Mouse (Mus musculus) erythroblast, embryonic 14.5 days (primary cell): ENCODE results near the gene Gm28374. TPM values are rescaled to one million over a fixed set of nuclear protein-coding genes. Genes with fewer than 3 reads are reported as not detected.

Source experiments
- H3K27me3 ChIP-seq: 2 replicates; pipeline ENCODE4 v1.6.1; 2012; ENCODE audit warnings: inconsistent platforms; ENCODE audit not compliant: control insufficient read depth
- H3K36me3 ChIP-seq: 2 replicates; pipeline ENCODE4 v1.6.1; 2012; ENCODE audit warnings: mild to moderate bottlenecking, inconsistent platforms; ENCODE audit not compliant: control insufficient read depth
- H3K4me1 ChIP-seq: 2 replicates; pipeline ENCODE4 v1.6.1; 2012; ENCODE audit warnings: inconsistent platforms; ENCODE audit not compliant: control insufficient read depth
- H3K4me3 ChIP-seq: replicated peaks from 2 replicates; pipeline ENCODE3; 2012; ENCODE audit warnings: moderate library complexity, mild to moderate bottlenecking, inconsistent platforms
- H3K9me3 ChIP-seq: 2 replicates; pipeline ENCODE4 v1.6.1; 2012; ENCODE audit warnings: low read length, inconsistent platforms, mixed read lengths; ENCODE audit not compliant: control insufficient read depth
- GATA1 ChIP-seq: IDR thresholded peaks from 2 replicates; pipeline ENCODE4 v1.6.1; 2012; ENCODE audit warnings: low read length, inconsistent platforms, mixed read lengths
- TAL1 ChIP-seq: IDR thresholded peaks from 3 replicates; pipeline ENCODE4 v1.6.1; 2012; ENCODE audit warnings: low read length, inconsistent platforms, mixed read lengths
- polyA plus RNA-seq: library from polyadenylated mRNA; stranded (reverse); fragments of >175 nt; gene quantifications from 2 replicates; pipeline ENCODE4 v1.2.3, GENCODE M21; 2012

Gm28374 gene
- polyA plus RNA-seq, 1 experiment: not detected

- Histone ChIP-seq H3K27me3 (no peaks in the 10 kb centered on the region), H3K9me3 (no peaks in the 10 kb centered on the region), H3K36me3 (peaks cover 75% of the 10 kb centered on the region), H3K4me3 (no peak overlapping the region), H3K4me1 (peaks cover 25% of the 10 kb centered on the region)
- no peak for TF ChIP-seq GATA1
- no peak for TF ChIP-seq TAL1
Measured at GRCm38 (mm10) chr19:6097847-6098246, 15.8 kb upstream of the Gm28374 start.

DNA sequence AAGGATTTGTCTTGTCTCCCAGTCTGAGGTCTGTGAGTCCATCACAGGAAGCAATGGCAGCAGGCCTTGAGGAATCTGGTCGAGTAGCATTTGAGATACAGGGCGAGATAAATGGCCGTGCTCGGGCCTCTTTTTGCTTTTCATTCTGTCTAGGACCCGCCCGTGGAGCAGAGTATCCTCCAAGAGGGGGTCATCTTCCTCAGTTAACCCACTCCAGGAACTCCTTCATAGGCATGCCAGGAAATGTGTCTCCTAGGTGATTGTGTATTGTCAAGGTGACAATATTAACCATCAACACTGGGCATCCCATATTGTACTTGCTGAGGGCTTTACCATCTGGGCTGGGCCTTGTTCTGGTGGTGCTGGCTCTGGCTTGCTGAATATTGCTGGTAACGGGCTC lies 12.1 kb upstream of the Gm28374 start, which contains the start of gene AC131692.1:
AC131692.1 (plus strand) TSS at position 301 of the 400 bp plus-strand sequence.
- peaks cover 18% of the 10 kb centered on the region for H3K4me1 ChIP-seq
- no peak for TF ChIP-seq GATA1
- no peak for TF ChIP-seq TAL1
- no peaks in the 10 kb centered on the region for H3K9me3 ChIP-seq
- H3K27me3 ChIP-seq: no peaks in the 10 kb centered on the region
- H3K36me3 ChIP-seq: peaks cover 98% of the 10 kb centered on the region
- H3K4me3 ChIP-seq: no peak within 1 kb of the TSS

- no peak for TF ChIP-seq TAL1
- TF ChIP-seq GATA1: no peak
Measured at GRCm38 (mm10) chr19:6088841-6089240, 6.8 kb upstream of the Gm28374 start.

GRCm38 (mm10) chr19:6085417-6085879 lies 3.4 kb upstream of the Gm28374 start:
- no peaks in the 10 kb centered on the region for H3K9me3 ChIP-seq
- peaks cover 82% of the 10 kb centered on the region for H3K36me3 ChIP-seq
- H3K4me3 ChIP-seq: peak overlapping the region; percentile 76
- no peaks in the 10 kb centered on the region for H3K27me3 ChIP-seq
- TF ChIP-seq GATA1: no peak
- TF ChIP-seq TAL1: no peak
- peaks cover 55% of the 10 kb centered on the region for H3K4me1 ChIP-seq

More at GRCm38 (mm10) chr19:6088841-6089240, 6.8 kb upstream of the Gm28374 start:
- Histone ChIP-seq H3K9me3 (no peaks in the 10 kb centered on the region), H3K4me1 (peaks cover 58% of the 10 kb centered on the region), H3K27me3 (no peaks in the 10 kb centered on the region), H3K36me3 (peaks cover 84% of the 10 kb centered on the region), H3K4me3 (no peak overlapping the region)

DNA sequence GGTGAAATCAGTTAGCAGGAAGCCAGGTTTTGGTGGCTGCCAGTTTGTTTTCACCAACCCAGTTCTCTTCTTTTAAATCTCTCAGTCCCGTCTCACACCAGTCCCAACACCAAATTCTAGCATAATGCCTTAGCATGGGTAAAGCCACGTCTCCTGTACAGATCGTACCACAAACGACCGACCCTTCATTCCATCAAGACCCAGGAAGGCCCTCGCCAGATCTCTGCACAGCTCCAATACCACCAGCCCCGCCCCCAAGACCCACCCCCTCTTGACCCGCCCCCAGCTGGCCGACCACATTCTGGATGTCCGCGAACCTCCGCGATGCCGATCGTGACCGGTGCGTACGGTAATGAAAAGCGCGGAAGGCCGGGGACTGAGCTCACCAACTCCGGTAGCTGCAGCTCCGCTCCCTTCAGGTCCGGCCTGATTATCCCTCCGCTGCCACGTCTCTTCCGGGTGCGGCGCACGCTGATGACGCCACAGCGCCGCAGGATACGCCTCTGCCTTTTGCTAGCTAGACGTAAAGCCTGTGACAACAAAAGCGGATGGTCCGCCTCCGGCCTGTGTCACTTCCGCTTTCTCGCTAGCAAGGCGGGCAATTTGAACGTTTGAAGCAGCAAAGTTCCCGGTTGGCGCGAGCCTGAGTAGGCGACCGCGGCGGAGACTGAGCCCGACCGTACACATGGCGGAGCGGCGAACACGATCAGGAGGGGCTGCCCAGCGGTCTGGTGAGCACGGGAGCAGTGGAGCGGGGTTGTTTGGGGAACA lies 2.6 kb upstream of the Gm28374 start, which contains the start of the genes Zfpl1 and Cdca5:
Zfpl1 (minus strand) TSS at position 479 of the 771 bp plus-strand sequence.
Cdca5 (plus strand) TSS at position 506 of the 771 bp plus-strand sequence.
- Histone ChIP-seq H3K36me3 (peaks cover 82% of the 10 kb centered on the region), H3K27me3 (no peaks in the 10 kb centered on the region)
- TF ChIP-seq GATA1 (no peak), TAL1 (no peak)

GRCm38 (mm10) chr19:6079983-6080480 lies 2.0 kb downstream of the Gm28374 start, which contains the start of gene Tmem262:
Gene Tmem262, plus strand, starts transcription at chr19:6080033.
- H3K9me3 ChIP-seq: no peaks in the 10 kb centered on the region
- TF ChIP-seq TAL1 (no peak), GATA1 (no peak)
- H3K36me3 ChIP-seq: peaks cover 46% of the 10 kb centered on the region
- no peak within 1 kb of the TSS for H3K4me3 ChIP-seq
- H3K4me1 ChIP-seq: peaks cover 40% of the 10 kb centered on the region
- no peaks in the 10 kb centered on the region for H3K27me3 ChIP-seq

More for the DNA sequence above, 2.6 kb upstream of the Gm28374 start, which contains the start of the genes Zfpl1 and Cdca5:
- Histone ChIP-seq H3K9me3 (no peaks in the 10 kb centered on the region), H3K4me1 (peaks cover 48% of the 10 kb centered on the region), H3K4me3 (peak within 1 kb of the TSS; percentile 76)

GRCm38 (mm10) chr19:6076564-6077393 lies 5.3 kb downstream of the Gm28374 start, which contains the start of gene Vps51:
Gene Vps51, minus strand, starts transcription at chr19:6077231.
- Histone ChIP-seq H3K9me3 (no peaks in the 10 kb centered on the region), H3K4me1 (peaks cover 30% of the 10 kb centered on the region), H3K27me3 (no peaks in the 10 kb centered on the region), H3K36me3 (peaks cover 46% of the 10 kb centered on the region), H3K4me3 (peak within 1 kb of the TSS; percentile 76)
- TF ChIP-seq TAL1 (no peak), GATA1 (no peak)

DNA sequence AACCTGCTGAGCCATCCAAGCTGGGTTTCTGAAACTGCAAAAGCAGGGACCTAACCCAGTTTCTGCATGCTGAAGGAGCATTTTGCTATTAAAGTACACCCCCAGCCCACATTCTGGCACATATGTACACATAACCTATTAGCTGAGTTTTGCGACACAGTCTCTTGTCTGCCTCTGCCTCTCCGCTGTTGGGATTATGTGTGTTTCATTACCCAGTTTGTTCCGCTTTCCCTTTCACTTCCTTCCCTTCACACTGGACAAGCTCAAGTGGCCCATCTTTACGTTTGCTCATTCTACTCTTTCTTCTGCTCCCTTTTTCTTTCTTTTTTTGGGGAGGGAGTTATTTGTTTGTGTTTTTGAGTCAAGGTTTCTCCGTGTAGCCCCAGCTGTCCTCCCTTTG lies 8.2 kb downstream of the Gm28374 start:
- TF ChIP-seq TAL1 (no peak), GATA1 (no peak)
- H3K4me3 ChIP-seq: no peak overlapping the region

More for the DNA sequence above, 8.2 kb downstream of the Gm28374 start:
- Histone ChIP-seq H3K27me3 (no peaks in the 10 kb centered on the region), H3K36me3 (peaks cover 55% of the 10 kb centered on the region), H3K9me3 (no peaks in the 10 kb centered on the region), H3K4me1 (peaks cover 36% of the 10 kb centered on the region)
